Mouse (Mus musculus): Measurements from ENCODE around the gene Numbl. TPM values are rescaled to one million over a fixed set of nuclear protein-coding genes. Genes with fewer than 3 reads are reported as not detected.

Numbl gene
- total RNA-seq, 4 experiments from 2014 or later: 1.5 to 3.4 (median 2.2) TPM

- peak; percentile 60 to 65 for DNase-seq (ENCODE audit: low spot score in 2 of 2)
Measured at GRCm38 (mm10) chr7:27291795-27292466, 33.7 kb downstream of the Numbl start.

- DNase-seq (ENCODE audit: low spot score in 2 of 2): no peak
Measured at GRCm38 (mm10) chr7:27295956-27296355, 37.7 kb downstream of the Numbl start.

GRCm38 (mm10) chr7:27296518-27296917 lies 38.3 kb downstream of the Numbl start:
- no peak for DNase-seq (ENCODE audit: low spot score in 2 of 2)

- no peak for DNase-seq (ENCODE audit: low spot score in 2 of 2)
Measured at GRCm38 (mm10) chr7:27298033-27298610, 39.9 kb downstream of the Numbl start.

- DNase-seq (ENCODE audit: low spot score in 2 of 2): no peak
Measured at GRCm38 (mm10) chr7:27298816-27299215, 40.6 kb downstream of the Numbl start.

GRCm38 (mm10) chr7:27300351-27300750 lies 42.1 kb downstream of the Numbl start:
- no peak for DNase-seq (ENCODE audit: low spot score in 2 of 2)

- no peak for DNase-seq (ENCODE audit: low spot score in 2 of 2)
Measured at GRCm38 (mm10) chr7:27300801-27301200, 42.6 kb downstream of the Numbl start.

- DNase-seq (ENCODE audit: low spot score in 2 of 2): peak in 1 of 2 experiments; percentile 63
Measured at GRCm38 (mm10) chr7:27302172-27302571, 43.9 kb downstream of the Numbl start.

- no peak for DNase-seq (ENCODE audit: low spot score in 2 of 2)
Measured at GRCm38 (mm10) chr7:27305091-27305730, 47.0 kb downstream of the Numbl start.

GRCm38 (mm10) chr7:27306161-27307160 lies 48.2 kb downstream of the Numbl start:
- no peak for DNase-seq (ENCODE audit: low spot score in 2 of 2)

GRCm38 (mm10) chr7:27307551-27307950 lies 49.3 kb downstream of the Numbl start:
- DNase-seq (ENCODE audit: low spot score in 2 of 2): no peak

- no peak for DNase-seq (ENCODE audit: low spot score in 2 of 2)
Measured at GRCm38 (mm10) chr7:27308821-27309549, 50.8 kb downstream of the Numbl start.

GRCm38 (mm10) chr7:27309832-27310231 lies 51.6 kb downstream of the Numbl start:
- no peak for DNase-seq (ENCODE audit: low spot score in 2 of 2)

- DNase-seq (ENCODE audit: low spot score in 2 of 2): no peak
Measured at GRCm38 (mm10) chr7:27310306-27310705, 52.1 kb downstream of the Numbl start.

- no peak for DNase-seq (ENCODE audit: low spot score in 2 of 2)
Measured at GRCm38 (mm10) chr7:27310996-27311535, 52.8 kb downstream of the Numbl start.

GRCm38 (mm10) chr7:27311651-27312284 lies 53.5 kb downstream of the Numbl start:
- DNase-seq (ENCODE audit: low spot score in 2 of 2): no peak

GRCm38 (mm10) chr7:27314393-27314792 lies 56.2 kb downstream of the Numbl start:
- DNase-seq (ENCODE audit: low spot score in 2 of 2): no peak

GRCm38 (mm10) chr7:27315958-27316357 lies 57.7 kb downstream of the Numbl start:
- DNase-seq (ENCODE audit: low spot score in 2 of 2): peak; percentile 82 to 88

GRCm38 (mm10) chr7:27319411-27319810 lies 61.2 kb downstream of the Numbl start:
- DNase-seq (ENCODE audit: low spot score in 2 of 2): no peak

GRCm38 (mm10) chr7:27322291-27322690 lies 64.1 kb downstream of the Numbl start:
- DNase-seq (ENCODE audit: low spot score in 2 of 2): no peak

All from gastrocnemius, adult 8-10 months (tissue).